Mouse (Mus musculus) layer of hippocampus, adult 9-10 months (tissue): ENCODE data around the gene Rragd.
"Not testable (repeated sequence)": the region's sequence is repeated elsewhere in the genome, so short reads cannot be mapped to it uniquely, and the experiment has no call there.

ENCODE experiments used
- DNase-seq: peaks from one replicate; pipeline ENCODE4 v3.0.0; 2022; ENCODE audit warnings: low spot score

The Rragd gene

DNA sequence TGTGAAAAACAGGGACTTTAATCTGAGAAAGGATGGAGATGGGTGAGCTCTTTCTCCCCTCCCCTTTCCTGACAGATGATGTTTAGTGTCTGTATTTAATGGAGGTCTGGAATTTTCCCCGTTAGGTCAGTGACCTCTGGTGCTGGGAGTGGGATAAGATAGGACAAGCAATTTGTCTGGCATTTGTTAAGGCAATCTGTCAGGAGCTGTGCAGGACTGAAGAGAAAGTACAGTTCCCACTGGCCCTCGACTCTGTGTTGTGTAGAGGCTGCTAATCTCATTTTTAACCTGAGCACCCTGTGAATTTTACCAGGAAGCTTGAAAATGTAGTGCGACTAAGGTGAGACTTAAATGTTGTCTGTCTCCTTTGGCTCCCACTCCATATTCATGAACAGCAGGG lies 2.8 kb downstream of the Rragd start:
- no peak for DNase-seq

DNA sequence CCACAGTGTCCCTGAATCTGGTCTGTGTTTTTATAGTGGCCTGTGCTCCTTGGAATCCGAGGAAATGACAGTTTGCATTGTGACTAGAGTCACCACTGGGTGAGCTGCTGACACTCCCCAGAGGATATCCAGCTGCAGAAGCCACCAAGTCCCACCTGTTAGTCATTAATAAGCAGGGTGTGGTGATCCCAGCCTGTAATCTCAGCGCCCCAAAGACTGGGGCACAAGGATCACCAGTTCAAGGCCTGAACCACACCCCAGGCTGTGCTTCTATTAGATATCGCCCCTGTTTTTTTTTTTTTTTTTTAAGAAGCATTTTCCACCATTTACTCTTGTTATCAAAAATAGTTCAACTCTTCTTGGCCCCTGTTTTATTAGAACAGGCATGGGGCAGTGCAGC lies 4.2 kb downstream of the Rragd start:
- no peak for DNase-seq

DNA sequence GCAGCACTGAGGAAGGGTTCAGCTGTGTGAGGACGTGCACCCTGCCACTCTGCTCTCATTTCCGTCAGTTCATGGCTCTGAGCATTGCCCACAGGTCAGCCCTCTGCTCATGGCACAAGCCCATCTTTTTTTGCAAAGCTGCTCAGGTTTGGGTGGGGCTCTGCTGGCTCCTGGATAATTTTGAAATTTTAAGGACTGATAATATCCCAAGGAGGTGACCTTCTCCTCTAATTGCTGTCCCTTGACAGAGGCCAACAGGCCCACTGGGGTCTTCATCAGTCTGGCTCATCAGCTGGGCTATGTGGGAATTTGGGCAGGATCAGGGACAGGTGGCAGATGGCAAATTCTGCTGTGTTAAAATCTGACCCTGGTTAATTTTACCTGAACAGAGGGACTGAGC lies 6.5 kb downstream of the Rragd start:
- DNase-seq: no peak

DNA sequence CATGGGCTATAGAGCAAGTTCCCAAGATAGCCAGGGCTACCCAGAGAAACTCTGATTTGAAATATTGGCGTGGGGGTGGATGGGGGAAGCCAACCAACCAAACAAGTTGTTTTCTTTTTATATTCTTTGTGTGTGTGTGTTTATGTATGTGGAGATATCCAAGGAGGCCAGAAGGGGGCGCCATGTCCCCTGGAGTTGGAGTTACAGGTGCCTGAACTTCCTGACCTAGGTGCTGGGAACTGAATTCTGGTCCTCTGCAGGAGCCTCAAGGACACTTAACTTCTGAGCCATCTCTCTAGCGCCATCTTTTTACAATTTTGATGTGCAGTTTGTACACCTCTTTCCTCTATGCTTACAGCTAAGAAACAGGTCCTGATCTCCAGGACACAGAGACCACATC lies 11.3 kb downstream of the Rragd start:
- DNase-seq: no peak

DNA sequence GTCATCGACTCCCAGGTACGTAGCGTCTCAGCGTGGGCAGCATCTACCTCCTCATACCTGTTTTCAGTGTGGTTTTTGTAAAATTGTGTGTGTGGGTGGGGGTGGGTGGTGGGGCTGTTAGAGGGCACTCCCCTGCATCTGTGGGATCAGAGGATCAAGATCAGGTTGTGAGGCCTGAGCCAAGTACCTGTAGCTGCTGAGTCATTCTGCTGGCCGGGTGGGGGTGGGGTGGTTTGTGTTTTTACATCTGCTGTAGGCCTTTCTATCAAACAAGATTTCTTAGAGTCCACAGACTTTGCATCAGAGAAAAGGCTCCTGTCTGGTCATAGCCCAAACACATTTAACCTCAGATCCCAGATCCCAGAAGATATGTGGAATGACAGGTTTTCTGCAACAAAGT lies 13.2 kb downstream of the Rragd start:
- no peak for DNase-seq

DNA sequence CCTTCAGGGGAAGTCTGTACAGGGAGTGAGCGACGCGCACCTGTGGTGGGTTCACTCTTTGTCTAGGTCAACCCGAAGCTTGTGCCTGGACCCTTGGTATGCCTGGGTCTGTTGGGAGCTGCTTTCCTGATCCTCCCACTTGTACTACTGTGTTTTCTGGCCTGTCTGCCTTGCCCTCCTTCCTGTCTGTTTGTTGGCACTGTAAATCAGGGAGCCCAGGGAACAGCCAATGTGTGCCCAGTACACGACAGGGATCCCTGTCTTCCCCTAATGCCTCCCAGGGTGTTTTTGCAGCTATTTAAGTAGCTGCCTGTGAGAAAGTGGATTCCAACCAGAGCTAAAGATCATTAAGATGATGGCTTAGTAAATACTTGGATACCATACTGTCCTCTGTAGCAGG lies 14.7 kb downstream of the Rragd start:
- DNase-seq: no peak

DNA sequence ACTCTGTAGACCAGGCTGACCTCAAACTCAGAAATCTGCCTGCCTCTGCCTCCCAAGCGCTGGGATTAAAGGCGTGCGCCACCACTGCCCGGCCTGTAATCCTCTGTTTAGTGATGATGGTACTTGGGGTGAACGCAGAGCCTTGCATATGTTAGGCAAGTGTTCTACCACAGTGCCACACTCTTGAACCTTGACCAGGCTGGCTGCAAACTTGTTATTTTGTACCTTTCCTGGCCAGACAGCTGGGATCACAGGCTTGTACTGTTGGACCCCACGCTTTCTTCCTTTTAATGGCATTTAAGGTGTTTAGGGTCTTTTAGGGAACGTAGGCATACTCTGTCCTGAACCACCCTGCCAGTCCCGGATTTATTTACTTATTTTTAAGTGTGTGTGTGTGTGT lies 16.2 kb downstream of the Rragd start:
- DNase-seq: no peak

DNA sequence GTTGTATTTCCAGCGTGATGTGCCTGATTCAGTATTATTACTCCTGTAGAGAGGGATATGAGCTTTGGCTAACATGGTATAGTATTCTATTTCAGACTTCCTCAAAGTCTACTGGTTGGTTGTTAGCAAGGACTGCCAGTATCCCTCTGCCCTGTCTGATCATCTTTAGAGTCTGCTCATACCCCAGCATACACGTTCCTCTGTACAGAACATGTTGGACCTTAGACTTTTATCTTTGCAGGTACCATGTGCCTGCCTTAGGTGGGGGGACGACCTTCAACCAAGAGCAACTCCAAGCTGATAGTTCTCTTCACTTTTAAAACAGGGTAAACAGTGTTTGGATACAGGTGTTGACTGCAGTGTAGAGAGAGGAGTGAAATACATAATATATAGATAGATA lies 19.2 kb downstream of the Rragd start:
- no peak for DNase-seq

DNA sequence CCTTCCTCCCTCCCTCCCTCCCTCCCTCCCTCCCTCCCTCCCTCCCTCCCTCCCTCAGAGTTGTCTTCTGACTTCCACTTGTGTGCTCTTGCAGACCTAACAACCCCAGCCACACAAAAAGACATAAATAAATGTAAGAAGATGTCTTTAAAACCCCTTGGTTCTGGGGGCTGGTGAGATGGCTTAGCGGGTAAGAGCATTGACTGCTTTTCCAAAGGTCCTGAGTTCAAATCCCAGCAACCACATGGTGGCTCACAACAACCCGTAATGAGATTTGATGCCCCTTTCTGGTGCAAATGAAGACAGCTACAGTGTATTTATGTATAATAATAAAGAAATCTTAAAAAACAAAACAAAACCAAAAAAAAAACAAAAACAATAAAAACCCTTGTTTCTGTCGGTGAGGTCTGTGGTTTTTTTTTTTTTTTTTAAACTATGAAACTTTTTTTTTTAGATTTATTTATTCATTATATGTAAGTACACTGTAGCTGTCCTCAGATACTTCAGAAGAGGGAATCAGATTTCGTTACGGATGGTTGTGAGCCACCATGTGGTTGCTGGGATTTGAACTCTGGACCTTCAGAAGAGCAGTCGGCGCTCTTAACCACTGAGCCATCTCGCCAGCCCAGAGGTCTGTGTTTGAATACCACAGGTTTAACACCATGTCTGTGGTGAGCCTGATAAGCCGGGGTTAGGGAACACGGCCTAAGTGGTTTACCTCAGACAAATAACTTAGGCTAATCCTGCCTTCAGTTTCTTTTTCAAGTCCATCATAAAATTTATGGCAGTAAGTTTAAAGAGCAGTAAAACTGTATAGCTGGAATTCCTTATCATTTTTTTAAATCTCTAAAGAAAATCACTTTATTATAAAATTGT lies 23.0 kb downstream of the Rragd start:
- DNase-seq: not testable (repeated sequence)

DNA sequence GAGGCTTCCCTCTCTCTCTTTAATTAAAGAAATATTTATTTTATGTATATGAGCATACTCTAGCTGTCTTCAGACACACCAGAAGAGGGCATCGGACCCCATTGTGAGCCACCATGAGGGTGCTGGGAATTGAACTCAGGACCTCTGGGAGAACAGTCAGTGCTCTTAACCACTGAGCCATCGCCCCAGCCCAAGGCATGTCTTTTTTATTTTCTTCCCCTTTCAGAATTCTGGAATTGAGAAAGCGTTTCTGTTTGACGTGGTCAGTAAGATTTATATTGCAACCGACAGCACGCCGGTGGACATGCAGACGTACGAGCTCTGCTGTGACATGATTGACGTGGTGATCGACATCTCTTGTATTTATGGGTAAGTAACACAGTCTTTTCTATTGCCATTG lies 24.0 kb downstream of the Rragd start:
- no peak for DNase-seq

DNA sequence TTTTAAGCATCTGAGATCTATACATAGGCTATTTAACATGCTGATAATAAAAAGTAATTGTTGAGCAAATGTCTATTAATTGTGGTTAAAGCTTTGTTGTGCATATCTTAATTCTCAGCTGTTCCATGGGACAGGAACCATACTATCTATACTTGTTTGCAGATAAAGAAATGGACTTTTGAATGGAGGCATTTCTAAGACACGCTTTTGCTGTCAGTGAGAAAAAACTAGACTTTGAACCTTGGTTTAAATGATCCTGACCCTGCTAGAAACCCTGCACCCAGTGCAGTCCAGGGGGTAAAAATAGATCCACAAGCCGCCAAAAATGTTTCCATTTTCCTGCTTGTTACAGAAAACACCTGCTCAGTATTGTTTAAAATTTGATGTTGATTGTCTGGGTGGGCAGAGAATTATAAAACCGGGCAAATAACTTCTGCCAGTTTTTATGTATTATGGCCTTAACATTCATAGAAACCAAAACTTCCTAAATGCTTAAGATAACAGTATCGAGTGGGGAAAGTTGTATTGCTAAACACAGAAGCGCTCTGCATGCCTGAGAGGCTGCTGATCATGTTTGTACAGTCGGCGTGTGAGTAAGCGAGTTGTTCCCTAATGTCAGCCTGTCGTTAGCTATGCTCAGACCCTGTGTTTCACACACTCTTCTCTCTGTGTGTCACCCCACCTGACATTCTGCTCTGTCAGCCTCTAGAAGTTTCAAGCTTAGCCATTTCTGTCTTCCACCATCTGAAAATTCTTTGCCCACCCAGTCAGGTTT lies 24.8 kb downstream of the Rragd start:
- no peak for DNase-seq

DNA sequence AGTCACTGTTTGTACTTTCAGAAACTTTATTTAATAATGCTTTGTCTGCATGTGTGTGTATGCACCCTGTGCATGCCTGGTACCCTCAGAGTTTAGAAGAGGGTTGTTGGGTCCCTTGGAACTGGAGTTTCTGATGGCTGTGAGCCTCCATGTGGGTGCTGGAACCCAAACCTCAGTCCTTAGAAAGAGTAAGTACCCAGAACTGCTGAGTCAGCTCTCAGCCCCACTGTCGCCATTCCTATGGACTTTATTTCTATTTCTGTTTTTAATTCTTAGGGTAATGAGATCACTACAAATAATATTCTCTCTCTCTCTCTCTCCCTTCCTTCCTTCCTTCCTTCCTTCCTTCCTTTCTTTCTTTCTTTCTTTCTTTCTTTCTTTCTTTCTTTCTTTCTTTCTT lies 27.2 kb downstream of the Rragd start:
- DNase-seq: no peak

DNA sequence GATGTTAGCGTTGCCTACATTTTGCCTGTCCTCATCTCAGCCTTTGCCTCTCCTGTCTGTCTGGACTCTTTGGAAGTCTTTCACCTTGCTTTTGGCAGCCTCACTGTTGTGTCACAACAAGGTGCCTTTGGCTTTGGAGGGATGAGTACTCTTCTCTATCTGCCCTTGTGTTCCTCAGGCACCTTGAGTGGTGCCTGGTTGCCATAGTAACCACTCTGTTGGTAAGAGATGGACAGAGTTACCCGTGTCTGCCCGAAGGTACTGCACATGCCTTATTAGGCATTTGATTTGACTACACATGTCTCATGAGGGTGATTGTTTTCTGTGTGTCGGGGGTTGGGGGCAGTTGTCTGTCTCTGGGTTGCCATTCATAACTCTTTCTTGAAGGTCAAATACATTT lies 29.6 kb downstream of the Rragd start:
- no peak for DNase-seq

DNA sequence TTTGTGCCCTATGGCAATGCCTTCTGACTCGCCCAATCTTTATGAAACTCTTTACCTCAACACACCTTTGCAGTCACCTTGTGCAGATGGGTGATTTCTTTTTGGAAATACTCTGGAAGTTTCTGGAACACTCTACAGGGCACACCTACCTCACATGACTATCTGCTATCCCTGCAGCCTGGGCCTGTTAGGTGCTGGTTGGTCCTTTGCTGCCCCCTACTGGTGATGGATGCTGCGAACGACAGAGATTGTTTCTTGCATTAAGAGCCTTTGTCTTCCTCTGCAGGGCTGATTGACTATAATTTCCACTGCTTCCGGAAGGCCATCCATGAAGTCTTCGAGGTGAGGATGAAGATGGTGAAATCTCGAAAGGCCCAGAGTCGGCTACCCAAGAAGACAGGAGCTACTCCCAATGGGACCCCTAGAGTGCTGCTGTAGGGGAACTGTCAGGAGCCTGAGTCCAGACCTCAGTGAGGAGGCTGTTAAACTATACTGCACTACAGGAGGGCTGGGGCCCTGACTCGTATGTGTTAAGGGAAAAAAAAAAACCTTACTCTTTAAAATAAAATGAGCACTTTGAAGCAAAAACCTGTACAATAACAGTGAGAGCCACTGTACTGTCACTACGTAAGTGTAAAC lies 35.6 kb downstream of the Rragd start:
- peak; percentile 95 for DNase-seq

DNA sequence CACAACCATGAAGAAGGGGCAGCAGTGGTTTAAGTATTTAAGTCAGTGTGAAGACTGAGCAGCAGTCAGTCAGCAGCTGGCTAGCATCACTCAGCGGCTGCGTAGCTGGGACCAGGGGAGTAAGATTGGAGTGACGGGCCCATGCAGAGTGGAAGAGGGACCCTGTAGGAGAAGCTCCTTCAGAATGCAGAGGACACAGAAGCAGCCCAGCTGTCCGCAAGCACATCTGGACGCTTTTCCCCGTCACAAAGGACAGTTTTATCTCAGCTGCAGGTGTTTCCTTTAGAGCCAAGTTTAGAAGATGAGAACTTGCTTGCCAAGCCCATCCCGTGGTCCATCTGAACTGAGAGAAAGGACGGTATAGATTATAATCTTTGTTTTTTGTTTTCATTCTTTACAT lies 41.6 kb downstream of the Rragd start:
- DNase-seq: no peak

DNA sequence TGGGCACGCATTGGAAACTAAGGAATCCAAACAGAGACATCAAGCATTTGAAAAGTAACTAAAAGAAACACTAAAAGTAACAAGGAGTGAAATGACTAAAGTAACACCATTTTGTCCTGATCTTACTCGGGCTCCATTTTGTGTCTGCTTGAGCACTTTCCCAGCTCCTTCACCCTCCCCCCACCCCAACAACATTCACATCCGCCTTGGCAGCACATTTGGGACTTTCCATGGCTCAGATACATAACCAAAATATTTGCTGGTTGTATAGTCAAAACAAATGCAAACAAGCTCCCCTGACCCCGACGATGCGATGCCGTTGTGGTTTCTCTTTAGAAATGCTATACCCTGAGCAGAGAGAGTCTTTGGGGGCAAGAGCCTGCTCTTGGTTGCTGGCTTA lies 46.3 kb downstream of the Rragd start:
- no peak for DNase-seq

DNA sequence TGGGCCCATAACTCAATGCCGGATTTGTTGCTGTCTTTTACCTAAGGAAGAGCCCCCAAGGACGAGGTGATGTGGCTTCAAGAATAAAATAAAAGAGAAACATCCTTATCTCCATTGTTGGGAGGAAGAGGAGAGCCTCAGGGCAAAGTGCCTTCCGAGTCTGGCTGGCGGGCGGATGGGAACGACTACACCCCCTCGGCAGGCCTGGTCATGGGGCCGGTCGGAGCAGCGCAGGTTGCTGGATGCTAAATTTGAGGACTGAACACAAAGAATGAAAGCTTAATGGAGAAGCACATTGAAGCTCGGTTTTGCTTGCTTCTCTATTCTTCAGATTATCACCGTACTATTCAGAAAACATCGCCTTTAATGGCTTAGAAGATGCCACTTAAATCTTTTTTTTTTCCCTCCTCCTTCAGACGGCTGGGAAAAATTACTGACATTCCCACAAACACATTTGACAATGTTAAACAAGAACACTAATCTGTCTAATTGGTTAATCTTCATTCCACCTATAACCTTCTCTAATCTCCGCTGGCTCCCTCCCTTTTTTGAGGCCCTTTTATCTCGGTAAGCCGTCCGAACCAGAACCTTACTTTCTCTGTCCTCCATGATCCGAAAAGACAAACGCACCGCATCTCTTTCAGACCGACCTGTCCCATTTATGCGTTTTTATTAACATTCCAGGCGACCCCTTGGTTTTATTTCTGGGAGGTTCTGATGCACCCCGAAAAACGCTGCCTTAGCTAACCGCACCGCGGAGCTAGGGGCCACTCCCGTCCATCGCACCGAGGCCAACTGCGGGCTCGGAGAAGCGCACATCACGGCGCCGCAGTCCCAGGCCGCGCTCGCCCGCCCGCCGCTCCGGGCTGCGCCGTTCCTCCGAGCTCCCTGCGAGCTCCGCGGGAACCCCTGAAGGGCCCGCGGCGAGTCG lies 47.7 kb downstream of the Rragd start:
- peak; percentile 25 for DNase-seq

DNA sequence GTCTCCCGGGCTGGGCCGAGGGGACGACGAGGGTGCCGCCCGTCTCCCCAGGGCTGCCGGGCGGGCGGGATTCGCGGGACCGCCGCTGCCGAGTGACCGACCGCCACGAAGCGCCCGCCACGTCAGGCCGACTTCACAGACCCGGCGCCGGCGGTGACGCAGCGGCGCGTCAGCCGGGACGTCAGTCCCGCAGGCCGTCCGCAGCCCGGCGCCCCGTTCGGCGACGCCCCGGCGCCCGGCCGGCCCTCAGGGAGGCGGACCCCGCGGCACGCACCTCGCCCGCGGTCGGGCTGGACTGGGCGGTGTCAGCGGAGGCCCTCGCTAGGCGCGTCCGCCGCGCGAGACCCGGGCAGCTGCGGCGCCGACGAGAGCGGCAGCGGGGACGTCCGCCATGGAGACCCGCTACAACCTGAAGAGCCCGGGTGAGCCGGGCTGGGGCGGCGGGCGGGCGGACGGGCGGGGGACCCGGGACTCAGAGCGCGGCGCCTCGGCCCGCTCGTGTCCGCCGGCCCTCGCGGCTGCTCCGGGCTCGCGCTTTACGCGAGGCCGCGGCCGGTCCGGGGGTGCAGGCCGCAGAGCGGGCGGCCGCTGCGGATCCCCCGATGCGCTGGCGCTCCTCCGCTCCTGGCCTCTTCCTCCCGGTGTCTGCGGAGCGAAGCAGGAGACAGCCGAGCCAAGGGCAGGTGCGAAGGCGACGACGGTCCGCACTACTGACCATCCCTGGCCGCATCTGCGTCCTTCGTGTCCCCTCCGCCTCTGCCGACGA lies 48.5 kb downstream of the Rragd start, which contains the start of gene Ube2j1:
Gene Ube2j1 (plus strand): TSS at position 222 of the 766 bp plus-strand sequence.
- DNase-seq: peak; percentile 52

DNA sequence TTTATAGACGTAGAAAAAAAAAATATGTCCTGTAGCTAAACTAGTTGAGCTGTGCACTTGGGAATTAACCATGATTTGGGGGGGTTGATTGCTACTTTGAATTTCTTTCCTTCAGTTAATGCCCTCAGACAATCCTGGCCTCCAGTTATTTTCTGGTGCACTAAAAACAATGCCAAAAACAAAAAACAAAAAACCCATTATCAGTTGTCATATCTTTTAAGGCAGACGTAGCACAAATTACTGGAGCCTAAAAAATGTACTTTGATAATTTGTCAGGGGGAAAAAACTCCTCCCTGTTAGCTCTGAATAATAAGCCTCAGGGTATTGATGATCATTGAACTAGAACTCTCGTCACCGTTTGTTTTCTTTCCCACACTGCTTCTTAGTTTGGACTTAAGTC lies 49.2 kb downstream of the Rragd start:
- no peak for DNase-seq

DNA sequence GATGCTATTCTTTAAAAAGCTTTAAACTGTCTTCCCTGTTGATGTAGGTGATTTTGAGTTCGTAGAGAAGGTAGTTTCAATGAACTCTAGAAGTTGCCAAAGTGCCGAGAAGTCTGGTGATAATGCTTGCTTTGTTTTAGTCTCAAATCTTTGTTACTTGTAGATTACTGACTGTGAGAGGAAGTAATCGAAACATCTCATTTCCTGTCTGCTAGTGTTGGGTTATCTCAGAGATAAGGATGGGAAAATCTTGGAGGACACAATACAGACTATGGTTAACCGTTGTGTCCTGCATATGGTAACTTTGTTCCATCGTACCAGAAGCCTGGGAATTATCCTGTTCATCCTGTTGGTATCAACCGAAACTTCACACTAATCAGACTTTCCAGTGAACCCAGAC lies 50.7 kb downstream of the Rragd start:
- no peak for DNase-seq

DNA sequence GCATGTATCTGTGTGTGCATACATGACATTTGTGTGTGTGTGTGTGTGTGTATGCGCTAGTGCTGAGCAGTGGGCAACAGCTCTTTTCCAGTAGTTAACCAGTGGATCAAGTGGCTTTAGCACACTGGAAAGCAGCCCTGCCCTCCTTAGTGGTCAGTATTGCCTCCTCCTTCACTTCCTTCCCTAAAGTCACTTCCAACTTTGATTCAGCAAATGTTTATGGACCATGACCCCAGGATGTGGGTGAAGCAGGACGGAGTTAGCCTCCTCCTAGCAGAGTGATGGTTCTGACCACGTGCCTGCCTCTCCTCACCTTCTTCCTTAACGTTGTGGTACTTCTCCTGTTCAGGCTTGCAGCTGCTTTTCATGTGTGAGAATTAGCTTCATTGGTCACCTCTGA lies 57.0 kb downstream of the Rragd start:
- no peak for DNase-seq
